Mouse (Mus musculus) brain, adult 2 months (tissue): ENCODE measurements at regions not wholly inside any gene's neighbourhood (a gene's known extent, or its start where the extent isn't known, plus 50 kb on each side); places are given as distances from the start of the nearest gene placed in this dataset.

Source experiments
- DNase-seq: peaks from one replicate; pipeline ENCODE4 v3.0.0; 2011; ENCODE audit warnings: low read depth, low spot score

DNA sequence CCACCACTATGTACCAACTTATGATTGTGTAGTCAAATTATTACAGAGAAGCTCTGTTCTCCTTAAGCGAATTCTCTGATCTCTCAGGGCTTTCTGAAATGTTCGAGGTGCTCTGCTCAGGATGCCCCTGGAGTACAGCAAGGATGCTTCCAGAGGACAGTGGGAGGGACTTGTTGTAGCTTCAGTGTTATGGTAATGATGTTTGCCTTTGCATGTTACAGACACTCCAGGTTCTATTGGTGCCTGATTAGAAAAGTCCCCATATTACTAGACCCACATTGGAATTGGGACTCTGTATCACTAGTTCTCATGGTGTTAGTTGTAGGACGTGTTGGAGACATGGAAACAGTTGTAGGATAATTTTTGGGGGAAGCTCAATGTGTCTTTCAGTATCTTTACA, 96.0 kb downstream of the Epdr1 start:
- DNase-seq: no peak

DNA sequence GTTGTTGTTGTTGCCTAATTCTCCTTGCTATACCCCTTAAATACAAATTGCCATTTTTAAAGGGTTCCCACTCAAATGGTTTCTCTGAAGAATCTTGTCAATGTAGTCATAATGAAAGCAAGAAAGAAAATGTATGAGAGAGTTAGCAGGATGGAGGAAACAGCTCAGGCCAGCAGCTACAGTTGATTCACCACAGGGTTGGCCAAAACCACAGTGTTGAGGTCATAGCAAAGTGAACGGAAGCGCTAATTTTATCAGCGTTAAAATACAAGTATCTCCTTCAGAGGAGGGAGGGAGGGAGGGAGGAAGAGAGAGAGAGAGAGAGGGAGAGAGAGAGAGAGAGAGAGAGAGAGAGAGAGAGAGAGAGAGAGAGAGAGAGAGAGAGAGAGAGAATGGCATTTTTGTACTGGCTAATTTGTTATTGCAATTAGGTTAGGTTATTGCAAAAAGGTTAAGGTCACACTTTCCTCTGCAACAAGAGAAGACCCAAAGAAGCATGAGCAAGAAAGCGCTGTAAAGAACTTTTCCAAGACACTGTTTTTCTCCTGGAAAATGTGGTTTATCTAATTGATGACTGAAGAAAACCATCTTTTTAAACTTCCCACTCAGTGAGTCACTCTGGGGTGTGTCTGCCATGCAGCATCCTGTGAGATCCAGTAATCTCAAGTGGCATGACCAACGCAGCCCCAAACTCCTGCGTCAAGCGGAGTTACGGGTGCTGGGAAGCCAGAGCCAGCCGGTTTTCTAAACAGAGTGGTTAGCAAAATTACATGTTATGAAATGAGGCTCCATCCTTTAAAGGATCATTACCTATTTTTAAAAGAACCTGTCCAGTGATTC, 101.6 kb downstream of the Epdr1 start:
- peak; percentile 41 for DNase-seq

- no peak for DNase-seq
These were observed 104.7 kb downstream of the Epdr1 start for GRCm38 (mm10) chr13:19514844-19515555.

- no peak for DNase-seq
These were observed 110.9 kb upstream of the Stard3nl start for GRCm38 (mm10) chr13:19506543-19506942.

DNA sequence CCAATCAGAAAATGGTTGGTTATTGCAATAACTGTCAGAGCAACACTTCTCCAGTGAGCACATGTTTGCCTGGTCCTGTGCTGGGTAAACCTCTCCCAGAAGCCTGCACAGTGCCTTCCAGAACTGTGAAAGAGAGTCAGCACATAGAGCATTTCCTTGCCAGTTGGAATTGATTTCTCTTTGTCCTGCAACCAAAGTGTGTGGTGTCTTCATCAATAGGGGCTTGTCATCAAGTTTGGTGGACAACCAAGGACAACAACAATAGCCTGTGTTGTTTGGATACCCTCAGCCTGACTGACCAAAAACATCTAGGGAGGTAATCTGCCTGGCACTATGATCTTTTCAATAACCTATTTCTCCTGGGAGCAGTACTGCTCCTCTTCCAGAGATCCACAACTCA, 108.6 kb upstream of the Stard3nl start:
- peak; percentile 86 for DNase-seq

- no peak for DNase-seq
These were observed 86.6 kb upstream of the Stard3nl start for GRCm38 (mm10) chr13:19482198-19482597.

GRCm38 (mm10) chr13:19474041-19474440, 78.4 kb upstream of the Stard3nl start:
- DNase-seq: peak; percentile 35

GRCm38 (mm10) chr13:19470729-19471128, 75.1 kb upstream of the Stard3nl start:
- DNase-seq: no peak

GRCm38 (mm10) chr13:19466722-19467384, 71.3 kb upstream of the Stard3nl start:
- DNase-seq: no peak

DNA sequence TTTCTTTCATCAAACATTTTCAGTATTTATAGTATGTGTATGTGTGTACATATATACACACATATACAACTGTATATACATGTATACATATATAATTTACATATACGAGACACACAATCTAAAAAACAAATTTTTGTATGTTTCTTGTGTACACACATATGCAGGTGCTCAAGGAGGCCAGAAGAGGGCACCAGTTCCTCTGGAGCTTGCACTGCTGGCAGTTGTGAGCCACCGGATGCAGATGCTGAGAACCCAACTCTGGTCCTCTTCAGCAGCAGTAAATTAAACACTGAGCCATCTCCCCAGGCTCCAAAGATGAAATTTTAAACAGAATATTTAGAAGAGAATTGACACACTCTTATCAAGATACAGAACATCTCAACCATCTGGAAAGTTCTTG, 67.4 kb upstream of the Stard3nl start:
- DNase-seq: no peak

DNA sequence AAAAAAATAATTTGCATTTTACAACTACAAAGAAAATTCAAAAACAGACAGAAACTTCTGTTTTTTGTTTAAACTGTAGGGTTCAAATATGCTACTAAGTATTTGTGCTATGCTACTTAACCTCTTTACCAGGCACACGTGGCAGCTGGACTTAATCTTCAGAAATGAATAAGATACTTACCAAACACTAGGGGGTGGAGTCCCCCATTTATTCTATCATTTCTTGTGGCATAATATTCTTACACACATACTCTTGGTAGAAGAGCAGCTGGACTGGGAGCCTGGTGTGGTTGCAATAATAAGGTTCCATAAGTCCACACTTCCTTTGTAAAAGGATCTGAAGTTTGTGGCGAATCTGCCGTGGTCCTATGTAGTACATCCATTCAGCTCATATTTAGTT, 53.8 kb upstream of the Stard3nl start:
- DNase-seq: no peak
